Comparison of ENCODE assay signal across 21 mouse cellular contexts in the genomic region with DNA sequence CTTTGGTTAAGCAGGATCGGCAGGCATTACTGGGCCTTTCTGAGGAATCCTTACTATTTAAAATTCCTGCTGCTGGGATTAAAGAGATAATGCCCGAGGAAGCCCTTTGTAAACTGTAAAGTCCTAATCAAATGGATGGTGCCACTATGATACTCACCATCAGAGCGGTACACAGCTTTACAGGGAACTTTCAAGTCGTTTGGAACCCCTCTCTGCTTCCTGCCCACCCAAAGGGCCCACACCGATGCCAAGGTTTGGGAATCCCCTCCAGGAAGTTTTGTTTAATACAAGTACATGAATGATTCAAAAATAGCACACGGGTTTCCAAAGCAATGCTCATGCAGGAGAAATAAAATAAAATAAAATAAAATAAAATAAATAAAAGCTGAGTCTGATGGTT.
A peak's percentile ranks its signal among the peaks of the same experiment; 100 is the strongest.
DNase-seq lines count a peak whose midpoint lies in the region; ATAC-seq and TF ChIP-seq lines count a peak whose summit lies in the region.
"Had no signal": no experiment of that assay in that cellular context is flagged by ENCODE, and none has a peak within 500 bp of the region (broad histone marks: within the 10 kb centered on the region; RNA-seq: fewer than 3 reads in every experiment).

No protein-coding gene starts in this region.

- no peaks in the 10 kb centered on the region for H3K9me3 ChIP-seq in embryonic facial prominence, embryonic 13.5 days
- H3K9me3 ChIP-seq in embryonic facial prominence, embryonic 10.5 days: no peaks in the 10 kb centered on the region
- H3K9me3 ChIP-seq in lung, embryonic 16.5 days (ENCODE audit: control insufficient read depth, low read length): no peaks in the 10 kb centered on the region
- no peaks in the 10 kb centered on the region for H3K9me3 ChIP-seq in hindbrain, postnatal 0 days (ENCODE audit: low read length)
- H3K9me3 ChIP-seq in midbrain, postnatal 0 days (ENCODE audit: low read length): no peaks in the 10 kb centered on the region
- no peaks in the 10 kb centered on the region for H3K9me3 ChIP-seq in liver, embryonic 11.5 days (ENCODE audit: control insufficient read depth, low read length)
- H3K9me3 ChIP-seq: embryonic facial prominence, embryonic 12.5 days; intestine, embryonic 15.5 days; kidney, embryonic 15.5 days; limb, embryonic 10.5 days; liver, embryonic 12.5 days had no signal

- 49% methylated on average over 6 of the region's 6 CpGs for WGBS in embryonic facial prominence, embryonic 13.5 days
- 55% methylated on average over 6 of the region's 6 CpGs for WGBS in embryonic facial prominence, embryonic 10.5 days
- WGBS in lung, embryonic 16.5 days: 26% methylated on average over 6 of the region's 6 CpGs
- WGBS in hindbrain, postnatal 0 days: 42% methylated on average over 6 of the region's 6 CpGs
- WGBS in midbrain, postnatal 0 days: 13% methylated on average over 6 of the region's 6 CpGs
- WGBS in liver, embryonic 11.5 days: 57% methylated on average over 6 of the region's 6 CpGs

- TF ChIP-seq CTCF in hindbrain, postnatal 0 days (IDR thresholded peaks at IDR 0.05; ENCODE audit: low read depth): no peak
- TF ChIP-seq CTCF in midbrain, postnatal 0 days (IDR thresholded peaks at IDR 0.05): no peak

- H3K36me3 ChIP-seq in embryonic facial prominence, embryonic 13.5 days: no peaks in the 10 kb centered on the region
- no peaks in the 10 kb centered on the region for H3K36me3 ChIP-seq in embryonic facial prominence, embryonic 10.5 days (replicated peaks)
- no peaks in the 10 kb centered on the region for H3K36me3 ChIP-seq in lung, embryonic 16.5 days (ENCODE audit: control insufficient read depth, insufficient read depth, low read length)
- H3K36me3 ChIP-seq in hindbrain, postnatal 0 days (ENCODE audit: insufficient read depth, low read length): no peaks in the 10 kb centered on the region
- no peaks in the 10 kb centered on the region for H3K36me3 ChIP-seq in midbrain, postnatal 0 days (ENCODE audit: insufficient read depth, low read length)
- no peaks in the 10 kb centered on the region for H3K36me3 ChIP-seq in liver, embryonic 11.5 days (ENCODE audit: control insufficient read depth, insufficient read depth, low read length)
- H3K36me3 ChIP-seq: embryonic facial prominence, embryonic 12.5 days; G1E; intestine, embryonic 15.5 days; kidney, embryonic 15.5 days; limb, embryonic 10.5 days; liver, embryonic 12.5 days had no signal

- no peak for DNase-seq in embryonic facial prominence, embryonic 10.5 days (ENCODE audit: low spot score)
- DNase-seq in lung, postnatal 14 days: no peak
- no peak for DNase-seq in hindbrain, postnatal 0 days (ENCODE audit: low spot score)
- DNase-seq in midbrain, postnatal 0 days (ENCODE audit: low spot score): no peak
- no peak for DNase-seq in liver, embryonic 11.5 days (ENCODE audit: low spot score)
- no peak for DNase-seq in heart, postnatal 25 days (ENCODE audit: low spot score)
- DNase-seq: adrenal gland, adult 2 months; cerebellum, adult 11 months; heart, postnatal 14 days; layer of hippocampus, postnatal 36 days; thymus, postnatal 36 days had no signal

- H3K4me3 ChIP-seq in embryonic facial prominence, embryonic 13.5 days: no peak overlapping the region
- no peak overlapping the region for H3K4me3 ChIP-seq in embryonic facial prominence, embryonic 10.5 days
- no peak overlapping the region; the same call in 1 of the 2 replicates for H3K4me3 ChIP-seq in lung, embryonic 16.5 days (ENCODE audit: low read length)
- H3K4me3 ChIP-seq in hindbrain, postnatal 0 days (ENCODE audit: low read length): no peak overlapping the region
- 0 out of 2 replicates have a peak overlapping the region, but pooled peaks have one; percentile 8 for H3K4me3 ChIP-seq in midbrain, postnatal 0 days (ENCODE audit: low read depth, low read length)
- H3K4me3 ChIP-seq in liver, embryonic 11.5 days (ENCODE audit: low read depth, low read length): no peak overlapping the region
- H3K4me3 ChIP-seq: embryonic facial prominence, embryonic 12.5 days; intestine, embryonic 15.5 days; kidney, embryonic 15.5 days; limb, embryonic 10.5 days; liver, embryonic 12.5 days had no signal

- H3K27me3 ChIP-seq in embryonic facial prominence, embryonic 13.5 days: peaks cover 36% of the 10 kb centered on the region
- H3K27me3 ChIP-seq in embryonic facial prominence, embryonic 10.5 days (replicated peaks; ENCODE audit: low read depth, poor library complexity, severe bottlenecking): peaks cover 45% of the 10 kb centered on the region
- no peaks in the 10 kb centered on the region for H3K27me3 ChIP-seq in lung, embryonic 16.5 days (ENCODE audit: control insufficient read depth, insufficient read depth, low read depth, low read length)
- H3K27me3 ChIP-seq in hindbrain, postnatal 0 days (ENCODE audit: insufficient read depth, low read length): no peaks in the 10 kb centered on the region
- H3K27me3 ChIP-seq in midbrain, postnatal 0 days (ENCODE audit: insufficient read depth, low read length): no peaks in the 10 kb centered on the region
- peaks cover 9% of the 10 kb centered on the region for H3K27me3 ChIP-seq in liver, embryonic 11.5 days (replicated peaks; ENCODE audit: control insufficient read depth, insufficient read depth, low read length)
- H3K27me3 ChIP-seq: intestine, embryonic 15.5 days had no signal

- intact Hi-C loops in heart, postnatal 25 days (cut with DNase I): loop anchor here (5.0 kb wide), 1 partner anchor 432 kb away; no protein-coding TSS in a partner anchor

- no peak for ATAC-seq in embryonic facial prominence, embryonic 13.5 days (ENCODE audit: insufficient number of reproducible peaks, insufficient read depth, low FRiP score, low TSS enrichment, low read depth)
- ATAC-seq in lung, embryonic 16.5 days (ENCODE audit: low read depth): no peak
- ATAC-seq in hindbrain, postnatal 0 days: no peak
- ATAC-seq in midbrain, postnatal 0 days (ENCODE audit: low FRiP score): no peak
- ATAC-seq in liver, embryonic 11.5 days (replicated peaks; ENCODE audit: low FRiP score): no peak
- ATAC-seq: CD4-positive, CD25-positive, alpha-beta regulatory T cell, adult 4 months; intestine, embryonic 15.5 days; liver, embryonic 12.5 days had no signal

- no peak overlapping the region for H3K9ac ChIP-seq in embryonic facial prominence, embryonic 13.5 days
- peak overlapping the region; percentile 26; the same call in 1 of the 2 replicates for H3K9ac ChIP-seq in lung, embryonic 16.5 days (ENCODE audit: low read length)
- H3K9ac ChIP-seq in hindbrain, postnatal 0 days (replicated peaks; ENCODE audit: low read length): no peak overlapping the region
- no peak overlapping the region for H3K9ac ChIP-seq in midbrain, postnatal 0 days (replicated peaks; ENCODE audit: low read length, poor library complexity, severe bottlenecking)
- no peak overlapping the region for H3K9ac ChIP-seq in liver, embryonic 11.5 days (ENCODE audit: low read depth, low read length)
- H3K9ac ChIP-seq: embryonic facial prominence, embryonic 12.5 days; intestine, embryonic 15.5 days; kidney, embryonic 15.5 days; liver, embryonic 12.5 days had no signal

- 0 out of 2 replicates have a peak overlapping the region, but pooled peaks have one; percentile 26 for H3K4me2 ChIP-seq in embryonic facial prominence, embryonic 13.5 days
- peak overlapping the region; percentile 77 for H3K4me2 ChIP-seq in lung, embryonic 16.5 days (ENCODE audit: low read depth, low read length)
- H3K4me2 ChIP-seq in hindbrain, postnatal 0 days (ENCODE audit: low read depth, low read length): peak overlapping the region; percentile 95
- H3K4me2 ChIP-seq in midbrain, postnatal 0 days (ENCODE audit: low read depth, low read length, poor library complexity, severe bottlenecking): peak overlapping the region; percentile 29; the same call in 1 of the 2 replicates
- H3K4me2 ChIP-seq in liver, embryonic 11.5 days: no peak overlapping the region
- H3K4me2 ChIP-seq: embryonic facial prominence, embryonic 12.5 days; heart, embryonic 11.5 days; intestine, embryonic 15.5 days; kidney, embryonic 15.5 days; liver, embryonic 12.5 days had no signal

- H3K27ac ChIP-seq in embryonic facial prominence, embryonic 13.5 days: no peak overlapping the region
- H3K27ac ChIP-seq in embryonic facial prominence, embryonic 10.5 days (replicated peaks): no peak overlapping the region
- peak overlapping the region; percentile 89 for H3K27ac ChIP-seq in lung, embryonic 16.5 days (ENCODE audit: low read length)
- H3K27ac ChIP-seq in hindbrain, postnatal 0 days: no peak overlapping the region
- no peak overlapping the region for H3K27ac ChIP-seq in midbrain, postnatal 0 days (ENCODE audit: low read depth, low read length)
- H3K27ac ChIP-seq in liver, embryonic 11.5 days (ENCODE audit: low read depth, low read length): no peak overlapping the region
- H3K27ac ChIP-seq: embryonic facial prominence, embryonic 12.5 days; intestine, embryonic 15.5 days; kidney, embryonic 15.5 days; limb, embryonic 10.5 days; liver, embryonic 12.5 days had no signal

- H3K4me1 ChIP-seq in embryonic facial prominence, embryonic 13.5 days: peaks cover 11% of the 10 kb centered on the region
- peaks cover 26% of the 10 kb centered on the region for H3K4me1 ChIP-seq in embryonic facial prominence, embryonic 10.5 days
- H3K4me1 ChIP-seq in lung, embryonic 16.5 days (replicated peaks; ENCODE audit: control insufficient read depth, insufficient read depth, low read length): peaks cover 29% of the 10 kb centered on the region
- H3K4me1 ChIP-seq in hindbrain, postnatal 0 days (ENCODE audit: insufficient read depth, low read length): peaks cover 22% of the 10 kb centered on the region; the same call in 1 of the 2 replicates
- peaks cover 15% of the 10 kb centered on the region; the same call in 1 of the 2 replicates for H3K4me1 ChIP-seq in midbrain, postnatal 0 days (ENCODE audit: insufficient read depth, low read length)
- no peaks in the 10 kb centered on the region for H3K4me1 ChIP-seq in liver, embryonic 11.5 days (replicated peaks; ENCODE audit: control insufficient read depth, insufficient read depth, low read length)
- H3K4me1 ChIP-seq: liver, embryonic 12.5 days had no signal
